Mouse (Mus musculus) layer of hippocampus, adult 2 months (tissue): ENCODE data around the gene Snrpg. TPM values are rescaled to one million over a fixed set of nuclear protein-coding genes. Genes with fewer than 3 reads are reported as not detected.

Experiments used
- DNase-seq, 2 experiments: peaks; one replicate each; pipeline ENCODE4 v3.0.0; 2022; ENCODE audit warnings: low spot score in 2 of 2
- H3K27ac ChIP-seq: fragments of 200-600 bp; 2 replicates; pipeline ENCODE4 v1.8.1; 2022
- H3K4me3 ChIP-seq: fragments of 200-600 bp; 2 replicates; pipeline ENCODE4 v1.8.1; 2022; ENCODE audit warnings: mild to moderate bottlenecking
- CTCF ChIP-seq: fragments of 200-600 bp; conservative IDR thresholded peaks from 2 replicates; pipeline ENCODE4 v1.8.1; 2022; ENCODE audit warnings: antibody characterized with exemption, mild to moderate bottlenecking, moderate library complexity
- total RNA-seq, 2 experiments: library from RNA; stranded (reverse); gene quantifications; 2 replicates each; pipeline ENCODE4 v1.2.3; 2021

Snrpg gene
- total RNA-seq, 2 experiments from 2014 or later: 75.3 to 88.0 TPM

- no peak for TF ChIP-seq CTCF
- Histone ChIP-seq H3K4me3 (peak overlapping the region; percentile 100), H3K27ac (peak overlapping the region; percentile 96)
- no peak for DNase-seq
Observed at GRCm38 (mm10) chr6:86395969-86396368, 24.9 kb downstream of the Snrpg start.

GRCm38 (mm10) chr6:86396581-86397256, 25.6 kb downstream of the Snrpg start, which contains the start of gene Pcyox1:
TSS of gene Pcyox1 (minus strand) at chr6:86397154.
- Histone ChIP-seq H3K4me3 (peak within 1 kb of the TSS; percentile 100), H3K27ac (peak within 1 kb of the TSS; percentile 96)
- no peak for TF ChIP-seq CTCF
- DNase-seq: peak; percentile 86 to 88

- no peak for TF ChIP-seq CTCF
- Histone ChIP-seq H3K27ac (peak overlapping the region; percentile 96), H3K4me3 (peak overlapping the region; percentile 100)
- DNase-seq: no peak
Observed at GRCm38 (mm10) chr6:86397257-86397980, 26.3 kb downstream of the Snrpg start.

GRCm38 (mm10) chr6:86398986-86399385, 27.9 kb downstream of the Snrpg start:
- no peak overlapping the region for H3K4me3 ChIP-seq
- H3K27ac ChIP-seq: no peak overlapping the region
- no peak for DNase-seq
- no peak for TF ChIP-seq CTCF

GRCm38 (mm10) chr6:86399995-86400394, 28.9 kb downstream of the Snrpg start:
- Histone ChIP-seq H3K4me3 (no peak overlapping the region), H3K27ac (no peak overlapping the region)
- no peak for TF ChIP-seq CTCF
- DNase-seq: no peak

- peak; percentile 79 for TF ChIP-seq CTCF
- Histone ChIP-seq H3K27ac (no peak overlapping the region), H3K4me3 (no peak overlapping the region)
- DNase-seq: peak; percentile 47 to 52
Observed at GRCm38 (mm10) chr6:86400972-86401371, 29.9 kb downstream of the Snrpg start.

GRCm38 (mm10) chr6:86402681-86403607, 31.8 kb downstream of the Snrpg start:
- Histone ChIP-seq H3K4me3 (peak overlapping the region; percentile 83), H3K27ac (peak overlapping the region; percentile 99)
- no peak for TF ChIP-seq CTCF
- DNase-seq: no peak

GRCm38 (mm10) chr6:86403728-86404099, 32.6 kb downstream of the Snrpg start:
- H3K4me3 ChIP-seq: peak overlapping the region; percentile 83
- H3K27ac ChIP-seq: peak overlapping the region; percentile 99
- DNase-seq: peak; percentile 90 to 95
- TF ChIP-seq CTCF: no peak

- TF ChIP-seq CTCF: 0 out of 2 replicates have a peak, but pooled peaks have one; percentile 2
- peak within 1 kb of the TSS; percentile 83 for H3K4me3 ChIP-seq
- peak; percentile 98 for DNase-seq
- H3K27ac ChIP-seq: peak within 1 kb of the TSS; percentile 99
Observed at GRCm38 (mm10) chr6:86404100-86404861, 33.2 kb downstream of the Snrpg start, which contains the start of gene Tia1. TSS of gene Tia1 (plus strand) at chr6:86404219.

GRCm38 (mm10) chr6:86404996-86405395, 33.9 kb downstream of the Snrpg start:
- Histone ChIP-seq H3K27ac (peak overlapping the region; percentile 99), H3K4me3 (peak overlapping the region; percentile 83)
- peak; percentile 25 for TF ChIP-seq CTCF
- DNase-seq: no peak

GRCm38 (mm10) chr6:86406306-86406705, 35.2 kb downstream of the Snrpg start:
- Histone ChIP-seq H3K27ac (no peak overlapping the region), H3K4me3 (peak overlapping the region; percentile 83)
- no peak for TF ChIP-seq CTCF
- DNase-seq: no peak

- Histone ChIP-seq H3K4me3 (no peak overlapping the region), H3K27ac (no peak overlapping the region)
- no peak for TF ChIP-seq CTCF
- no peak for DNase-seq
Observed at GRCm38 (mm10) chr6:86418711-86419110, 47.6 kb downstream of the Snrpg start.
